ENCODE assay signal across 23 mouse cellular contexts in the genomic region with DNA sequence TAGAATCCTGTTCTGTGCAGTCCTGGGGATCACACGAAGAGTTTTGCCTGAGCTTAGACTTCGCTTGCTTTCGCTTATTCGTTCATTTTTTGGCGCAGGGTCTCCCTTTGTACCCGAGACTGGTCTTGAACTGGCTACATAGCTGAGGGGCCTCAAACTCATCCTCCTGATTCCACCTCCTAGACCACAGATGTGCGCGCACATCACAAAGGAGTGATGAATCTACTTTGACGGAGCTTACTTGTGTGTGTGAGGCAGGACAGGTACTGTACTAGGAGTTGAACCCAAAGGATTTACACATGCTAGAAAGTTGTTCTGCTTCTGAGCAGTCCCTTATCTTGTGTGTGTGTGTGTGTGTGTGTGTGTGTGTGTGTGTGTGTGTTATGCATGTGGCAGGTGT. TPM values are rescaled to one million over a fixed set of nuclear protein-coding genes. Genes with fewer than 3 reads are reported as not detected.
"Had no signal": no experiment of that assay in that cellular context is flagged by ENCODE, and none has a peak within 500 bp of the region (broad histone marks: within the 10 kb centered on the region; RNA-seq: fewer than 3 reads in every experiment).

No protein-coding gene starts in this region.

- DNase-seq: kidney, postnatal 10 days; kidney, postnatal 36 days; layer of hippocampus, postnatal 36 days; liver, embryonic 13.5 days; lung, adult 2 months; lung, postnatal 14 days; lung, postnatal 4 days; retina, postnatal 1 day; thymus, adult 18-20 months; thymus, postnatal 36 days had no signal

- H3K27ac ChIP-seq: kidney, embryonic 15.5 days; left cerebral cortex, adult 2 months; liver, embryonic 13.5 days; midbrain, embryonic 13.5 days; neural tube, embryonic 12.5 days; neural tube, embryonic 15.5 days had no signal

- H3K36me3 ChIP-seq: kidney, embryonic 15.5 days; liver, embryonic 13.5 days; midbrain, embryonic 13.5 days; neural tube, embryonic 12.5 days; neural tube, embryonic 15.5 days had no signal

- H3K9ac ChIP-seq: kidney, embryonic 15.5 days; liver, embryonic 13.5 days; midbrain, embryonic 13.5 days; neural tube, embryonic 12.5 days; neural tube, embryonic 15.5 days had no signal

- H3K4me2 ChIP-seq: kidney, embryonic 15.5 days; liver, embryonic 13.5 days; midbrain, embryonic 13.5 days; neural tube, embryonic 12.5 days; neural tube, embryonic 15.5 days had no signal

- H3K9me3 ChIP-seq: kidney, embryonic 15.5 days; liver, embryonic 13.5 days; midbrain, embryonic 13.5 days; neural tube, embryonic 12.5 days; neural tube, embryonic 15.5 days had no signal

- H3K4me3 ChIP-seq: kidney, embryonic 15.5 days; left cerebral cortex, adult 2 months; liver, embryonic 13.5 days; midbrain, embryonic 13.5 days; neural tube, embryonic 12.5 days; neural tube, embryonic 15.5 days had no signal

- ATAC-seq: midbrain, embryonic 13.5 days had no signal

RNA-seq across cellular contexts. Expression of a gene that starts 22.9 kb away (rescaled TPM):
- total RNA-seq: layer of hippocampus, postnatal 10 days; left cerebral cortex, postnatal 10 days had no signal
- polyA plus RNA-seq: spleen, adult 2 months had no signal

RNA-seq across cellular contexts. Expression of a gene that starts 34.0 kb away (rescaled TPM):
- polyA plus RNA-seq: small intestine, adult 2 months had no signal

RNA-seq across cellular contexts. Expression of a gene that starts 40.3 kb away (rescaled TPM):
- total RNA-seq: layer of hippocampus, adult 8-10 months; layer of hippocampus, postnatal 10 days; layer of hippocampus, postnatal 36 days; left cerebral cortex, adult 2 months; left cerebral cortex, postnatal 10 days; left cerebral cortex, postnatal 36 days; megakaryocyte progenitor cell, adult 5-6 weeks; megakaryocyte-erythroid progenitor cell, adult 5-6 weeks had no signal
- polyA plus RNA-seq: liver, embryonic 13.5 days had no signal
